Mouse (Mus musculus): ENCODE measurements around the gene Zdhhc17. TPM values are rescaled to one million over a fixed set of nuclear protein-coding genes. Genes with fewer than 3 reads are reported as not detected.

Zdhhc17 gene
- polyA plus RNA-seq, 1 experiment from 2014 or later: 28.1 TPM

DNA sequence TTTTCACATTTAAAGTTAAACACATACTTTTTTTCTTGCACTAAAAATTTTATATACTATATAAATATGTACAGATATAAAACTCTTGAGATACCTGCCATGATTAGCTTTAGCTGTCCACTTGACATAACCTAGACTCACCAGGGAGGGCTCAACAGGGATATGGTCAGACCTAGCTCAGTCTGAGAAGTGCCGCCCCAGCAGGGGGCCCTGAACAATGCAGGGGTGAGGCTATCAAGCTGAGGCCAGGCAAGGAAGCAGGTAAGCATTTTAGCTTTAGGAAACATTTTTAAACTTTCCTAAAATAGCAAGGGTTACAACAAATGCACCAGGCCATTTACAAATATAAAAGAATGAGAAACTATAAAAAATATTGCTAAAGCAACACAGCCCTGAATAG is 58.8 kb downstream of the Zdhhc17 start:
- Histone ChIP-seq H3K4me2 (replicated peaks; ENCODE audit: low read depth, low read length) (no peak overlapping the region), H3K27me3 (ENCODE audit: insufficient read depth, low read length) (no peaks in the 10 kb centered on the region), H3K9me3 (ENCODE audit: low read length) (no peaks in the 10 kb centered on the region), H3K9ac (replicated peaks; ENCODE audit: low read length) (no peak overlapping the region), H3K4me3 (ENCODE audit: low read length) (no peak overlapping the region), H3K27ac (ENCODE audit: low read length) (no peak overlapping the region), H3K4me1 (ENCODE audit: insufficient read depth, low read length) (peaks cover 12% of the 10 kb centered on the region), H3K36me3 (ENCODE audit: insufficient read depth, low read length) (peaks cover 4% of the 10 kb centered on the region; the same call in 1 of the 2 replicates)
- no peak for ATAC-seq (ENCODE audit: low FRiP score, low TSS enrichment)
- WGBS: 89% methylated on average over 1 of the region's 1 CpGs

DNA sequence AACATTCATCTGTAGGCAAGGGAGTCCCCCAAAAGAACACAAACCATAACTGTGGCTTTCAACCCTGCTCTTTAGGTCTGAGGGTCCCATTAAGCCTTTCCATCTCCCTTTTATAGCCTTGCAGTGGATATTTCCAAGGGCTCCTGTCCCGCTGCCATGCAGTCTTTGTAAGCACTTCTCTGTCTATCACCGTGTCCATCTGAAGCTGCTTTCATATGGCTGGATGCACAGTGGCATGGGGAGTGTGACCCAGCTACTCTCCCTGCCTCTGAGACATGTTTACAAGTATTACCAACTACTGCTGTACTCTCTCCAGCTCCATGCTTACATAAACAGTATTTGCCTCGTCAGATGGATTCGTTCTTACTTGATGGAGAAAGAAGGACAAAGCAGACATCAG is 62.4 kb downstream of the Zdhhc17 start:
- H3K9ac ChIP-seq (replicated peaks; ENCODE audit: low read length): no peak overlapping the region
- H3K4me3 ChIP-seq (ENCODE audit: low read length): no peak overlapping the region
- peaks cover 15% of the 10 kb centered on the region for H3K36me3 ChIP-seq (ENCODE audit: insufficient read depth, low read length)
- H3K4me2 ChIP-seq (replicated peaks; ENCODE audit: low read depth, low read length): no peak overlapping the region
- H3K27me3 ChIP-seq (ENCODE audit: insufficient read depth, low read length): no peaks in the 10 kb centered on the region
- ATAC-seq (ENCODE audit: low FRiP score, low TSS enrichment): 0 out of 2 replicates have a peak, but pooled peaks have one; percentile 61
- H3K9me3 ChIP-seq (ENCODE audit: low read length): no peaks in the 10 kb centered on the region
- WGBS: 79% methylated on average over 4 of the region's 4 CpGs
- H3K4me1 ChIP-seq (ENCODE audit: insufficient read depth, low read length): peaks cover 1% of the 10 kb centered on the region
- H3K27ac ChIP-seq (ENCODE audit: low read length): no peak overlapping the region

DNA sequence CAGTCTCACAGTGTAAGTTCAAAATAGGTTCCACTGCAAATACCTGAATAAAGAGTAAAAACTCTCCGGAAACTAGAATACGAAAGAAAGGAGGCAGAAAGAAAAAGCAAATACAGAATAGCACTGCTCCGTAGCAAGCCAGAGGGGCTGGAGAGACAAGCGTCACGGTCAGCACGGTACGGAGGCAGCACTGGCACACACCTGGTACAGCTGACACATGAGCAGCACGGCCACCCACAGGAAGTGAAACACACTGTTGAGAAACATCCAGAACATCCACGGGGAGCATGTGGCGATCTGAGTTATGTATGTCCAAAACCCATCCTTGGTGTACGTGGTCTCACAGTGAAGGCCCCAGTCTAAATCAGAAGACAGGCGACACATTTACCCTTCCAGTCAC is 64.0 kb downstream of the Zdhhc17 start:
- H3K4me3 ChIP-seq (ENCODE audit: low read length): no peak overlapping the region
- no peak overlapping the region for H3K27ac ChIP-seq (ENCODE audit: low read length)
- H3K36me3 ChIP-seq (ENCODE audit: insufficient read depth, low read length): peaks cover 23% of the 10 kb centered on the region
- H3K4me2 ChIP-seq (replicated peaks; ENCODE audit: low read depth, low read length): no peak overlapping the region
- ATAC-seq (ENCODE audit: low FRiP score, low TSS enrichment): no peak
- H3K9ac ChIP-seq (replicated peaks; ENCODE audit: low read length): no peak overlapping the region
- 68% methylated on average over 12 of the region's 12 CpGs for WGBS
- H3K27me3 ChIP-seq (ENCODE audit: insufficient read depth, low read length): no peaks in the 10 kb centered on the region
- H3K4me1 ChIP-seq (ENCODE audit: insufficient read depth, low read length): no peaks in the 10 kb centered on the region
- H3K9me3 ChIP-seq (ENCODE audit: low read length): no peaks in the 10 kb centered on the region

DNA sequence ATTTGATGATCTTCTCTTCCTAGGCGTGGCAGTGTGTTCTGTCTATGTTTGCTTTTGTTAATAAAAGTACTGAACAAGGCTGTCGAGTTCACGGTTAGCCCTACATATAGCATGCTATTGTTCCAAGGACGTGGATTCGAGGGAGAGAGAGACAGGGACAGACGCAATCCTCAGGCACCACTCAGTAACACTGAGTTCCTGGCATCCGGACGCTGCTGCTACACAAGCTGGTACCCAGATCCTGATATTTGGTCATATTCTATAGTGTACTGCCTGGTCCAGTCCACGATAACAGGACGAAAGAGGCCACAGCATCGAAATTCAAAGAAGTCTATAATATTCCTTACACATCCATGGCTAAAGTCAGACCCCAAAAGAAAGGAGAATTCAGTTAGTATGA is 65.8 kb downstream of the Zdhhc17 start:
- H3K9ac ChIP-seq (replicated peaks; ENCODE audit: low read length): no peak overlapping the region
- H3K27me3 ChIP-seq (ENCODE audit: insufficient read depth, low read length): no peaks in the 10 kb centered on the region
- peaks cover 32% of the 10 kb centered on the region for H3K36me3 ChIP-seq (ENCODE audit: insufficient read depth, low read length)
- ATAC-seq (ENCODE audit: low FRiP score, low TSS enrichment): no peak
- 93% methylated on average over 11 of the region's 11 CpGs for WGBS
- no peak overlapping the region for H3K4me3 ChIP-seq (ENCODE audit: low read length)
- no peaks in the 10 kb centered on the region for H3K9me3 ChIP-seq (ENCODE audit: low read length)
- no peak overlapping the region for H3K27ac ChIP-seq (ENCODE audit: low read length)
- no peak overlapping the region for H3K4me2 ChIP-seq (replicated peaks; ENCODE audit: low read depth, low read length)
- H3K4me1 ChIP-seq (ENCODE audit: insufficient read depth, low read length): peaks cover 5% of the 10 kb centered on the region; the same call in 1 of the 2 replicates

DNA sequence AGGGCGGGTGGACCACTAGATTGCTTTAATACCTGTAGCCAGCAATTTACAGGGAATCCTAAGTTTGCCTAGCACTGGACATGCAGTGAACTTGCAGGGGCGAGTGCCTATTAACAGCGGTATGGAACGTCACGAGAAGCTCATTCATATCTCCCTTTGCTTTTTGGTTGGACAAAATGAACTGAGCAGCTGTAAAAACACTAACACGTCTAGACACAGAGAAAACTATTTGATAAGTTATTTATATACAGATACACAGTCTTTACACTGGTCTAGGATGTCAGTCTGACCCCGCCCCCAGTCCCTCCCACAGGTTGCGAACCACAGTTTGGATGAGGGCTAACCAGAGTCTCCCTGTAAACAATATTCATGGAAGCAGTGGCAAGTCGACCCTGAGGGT is 67.1 kb downstream of the Zdhhc17 start:
- H3K4me3 ChIP-seq (ENCODE audit: low read length): no peak overlapping the region
- 71% methylated on average over 9 of the region's 9 CpGs for WGBS
- no peak for ATAC-seq (ENCODE audit: low FRiP score, low TSS enrichment)
- H3K27ac ChIP-seq (ENCODE audit: low read length): no peak overlapping the region
- H3K4me1 ChIP-seq (ENCODE audit: insufficient read depth, low read length): peaks cover 8% of the 10 kb centered on the region; the same call in 1 of the 2 replicates
- H3K4me2 ChIP-seq (replicated peaks; ENCODE audit: low read depth, low read length): no peak overlapping the region
- H3K9me3 ChIP-seq (ENCODE audit: low read length): no peaks in the 10 kb centered on the region
- H3K27me3 ChIP-seq (ENCODE audit: insufficient read depth, low read length): no peaks in the 10 kb centered on the region
- peaks cover 45% of the 10 kb centered on the region for H3K36me3 ChIP-seq (ENCODE audit: insufficient read depth, low read length)
- H3K9ac ChIP-seq (replicated peaks; ENCODE audit: low read length): no peak overlapping the region

DNA sequence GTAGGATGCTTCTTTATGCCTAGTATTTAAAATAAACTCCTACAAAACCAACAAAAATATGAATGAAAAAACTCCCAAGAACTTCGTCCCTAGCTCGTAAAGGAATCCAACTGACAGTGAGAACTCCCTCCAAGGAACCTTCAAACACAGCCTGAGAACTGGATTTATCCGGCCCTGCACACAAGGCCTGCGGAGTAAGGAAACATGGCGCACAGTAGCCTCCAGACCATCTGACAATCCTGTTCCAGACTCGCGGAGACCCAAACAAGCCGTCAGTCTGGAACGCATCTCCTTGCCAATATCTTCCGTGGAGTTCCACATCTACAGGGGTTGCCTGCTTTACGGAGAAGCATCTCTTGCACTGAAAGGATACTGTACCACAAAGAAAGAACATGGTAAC is 68.0 kb downstream of the Zdhhc17 start:
- WGBS: 89% methylated on average over 11 of the region's 11 CpGs
- H3K4me2 ChIP-seq (replicated peaks; ENCODE audit: low read depth, low read length): no peak overlapping the region
- H3K4me3 ChIP-seq (ENCODE audit: low read length): no peak overlapping the region
- no peaks in the 10 kb centered on the region for H3K27me3 ChIP-seq (ENCODE audit: insufficient read depth, low read length)
- no peak overlapping the region for H3K27ac ChIP-seq (ENCODE audit: low read length)
- peaks cover 8% of the 10 kb centered on the region; the same call in 1 of the 2 replicates for H3K4me1 ChIP-seq (ENCODE audit: insufficient read depth, low read length)
- H3K9me3 ChIP-seq (ENCODE audit: low read length): no peaks in the 10 kb centered on the region
- no peak for ATAC-seq (ENCODE audit: low FRiP score, low TSS enrichment)
- H3K36me3 ChIP-seq (ENCODE audit: insufficient read depth, low read length): peaks cover 48% of the 10 kb centered on the region
- no peak overlapping the region for H3K9ac ChIP-seq (replicated peaks; ENCODE audit: low read length)

DNA sequence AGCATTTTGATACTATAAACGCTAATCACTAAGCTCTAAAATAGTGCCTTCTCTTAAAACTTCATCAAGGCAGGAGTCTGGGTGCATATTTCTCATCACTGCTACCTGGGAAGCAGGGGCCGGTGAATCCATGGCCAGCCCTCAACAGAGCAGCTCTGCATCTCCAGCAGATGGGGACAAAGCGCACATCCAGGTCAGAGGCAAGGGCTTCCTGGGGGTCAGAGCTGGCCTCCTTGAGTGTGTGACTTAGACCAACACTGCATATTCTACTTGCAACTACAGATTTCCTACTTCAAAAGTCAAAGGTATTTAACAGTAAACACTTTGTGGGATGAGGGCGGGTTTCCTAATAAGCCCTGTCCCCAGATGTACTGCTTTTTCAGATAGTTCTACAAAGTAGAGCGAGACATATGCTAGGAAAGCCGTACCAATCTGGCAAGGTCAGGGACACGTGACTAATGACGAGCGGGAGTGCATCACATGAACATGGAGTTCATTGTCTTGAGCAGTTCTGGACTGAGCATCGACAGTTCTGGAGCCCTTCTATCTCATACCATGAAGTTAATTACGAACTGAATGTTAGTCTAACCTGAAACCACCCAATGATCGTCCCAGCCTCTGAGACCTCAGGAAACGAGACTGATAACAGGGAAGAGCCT is 69.1 kb downstream of the Zdhhc17 start:
- H3K36me3 ChIP-seq (ENCODE audit: insufficient read depth, low read length): peaks cover 45% of the 10 kb centered on the region
- 85% methylated on average over 13 of the region's 13 CpGs for WGBS
- no peak overlapping the region for H3K27ac ChIP-seq (ENCODE audit: low read length)
- H3K4me2 ChIP-seq (replicated peaks; ENCODE audit: low read depth, low read length): no peak overlapping the region
- H3K4me3 ChIP-seq (ENCODE audit: low read length): no peak overlapping the region
- no peaks in the 10 kb centered on the region for H3K9me3 ChIP-seq (ENCODE audit: low read length)
- ATAC-seq (ENCODE audit: low FRiP score, low TSS enrichment): no peak
- peaks cover 8% of the 10 kb centered on the region; the same call in 1 of the 2 replicates for H3K4me1 ChIP-seq (ENCODE audit: insufficient read depth, low read length)
- no peak overlapping the region for H3K9ac ChIP-seq (replicated peaks; ENCODE audit: low read length)
- no peaks in the 10 kb centered on the region for H3K27me3 ChIP-seq (ENCODE audit: insufficient read depth, low read length)

DNA sequence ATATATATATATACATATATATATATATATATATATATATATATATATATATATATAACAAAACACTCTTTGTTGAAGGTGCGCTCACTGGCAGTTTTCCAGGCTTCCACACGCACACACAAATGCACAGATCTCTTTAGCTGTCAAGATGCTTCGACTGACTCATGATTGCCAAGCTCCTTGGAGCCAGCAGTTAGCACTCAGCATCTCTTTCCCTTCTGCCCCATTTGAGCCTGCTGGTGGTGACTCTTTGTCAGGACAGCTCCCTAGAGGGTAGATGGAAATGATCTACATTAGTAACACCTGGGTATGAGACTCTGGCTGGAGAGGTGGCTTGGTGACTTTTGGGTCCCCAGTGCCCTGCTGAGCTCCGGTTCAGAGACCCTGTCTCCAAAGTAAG is 70.2 kb downstream of the Zdhhc17 start:
- no peaks in the 10 kb centered on the region for H3K27me3 ChIP-seq (ENCODE audit: insufficient read depth, low read length)
- H3K4me3 ChIP-seq (ENCODE audit: low read length): no peak overlapping the region
- H3K9me3 ChIP-seq (ENCODE audit: low read length): no peaks in the 10 kb centered on the region
- H3K36me3 ChIP-seq (ENCODE audit: insufficient read depth, low read length): peaks cover 43% of the 10 kb centered on the region
- no peak overlapping the region for H3K4me2 ChIP-seq (replicated peaks; ENCODE audit: low read depth, low read length)
- H3K9ac ChIP-seq (replicated peaks; ENCODE audit: low read length): no peak overlapping the region
- H3K27ac ChIP-seq (ENCODE audit: low read length): no peak overlapping the region
- no peak for ATAC-seq (ENCODE audit: low FRiP score, low TSS enrichment)
- WGBS: 77% methylated on average over 4 of the region's 4 CpGs
- H3K4me1 ChIP-seq (ENCODE audit: insufficient read depth, low read length): peaks cover 8% of the 10 kb centered on the region; the same call in 1 of the 2 replicates

DNA sequence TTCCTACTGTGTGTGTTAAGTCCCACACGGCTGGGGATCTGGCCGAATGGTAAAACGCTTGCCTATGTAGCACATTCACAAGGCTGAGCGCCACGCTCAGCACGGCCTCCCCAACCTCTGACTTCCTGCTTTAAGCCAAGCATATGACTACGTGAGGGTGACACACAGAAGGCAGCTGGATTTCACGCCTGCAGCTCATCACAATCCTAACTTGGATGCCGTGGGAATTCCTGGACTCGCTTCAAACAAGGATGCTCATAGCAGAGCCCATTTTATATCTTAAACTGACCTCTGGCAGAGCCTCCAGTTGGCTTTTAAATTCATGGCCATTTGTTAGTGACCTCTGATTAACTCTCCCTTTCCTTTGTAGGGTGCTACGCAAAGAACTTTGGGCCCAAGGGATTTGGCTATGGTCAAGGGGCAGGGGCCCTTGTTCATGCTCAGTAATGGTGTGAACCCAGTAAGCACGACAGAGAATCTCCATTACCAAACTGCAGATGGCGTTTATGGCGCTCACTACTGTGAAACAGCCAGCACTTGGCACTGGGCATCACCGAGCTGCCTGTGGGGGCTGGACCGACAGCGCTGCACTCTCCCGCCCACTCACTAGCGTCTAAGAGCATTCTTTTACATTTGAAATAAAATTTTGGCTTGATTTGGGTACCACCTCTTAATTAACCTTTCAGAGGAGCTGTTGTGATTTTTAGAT is 70.9 kb downstream of the Zdhhc17 start:
- no peak overlapping the region for H3K4me3 ChIP-seq (ENCODE audit: low read length)
- ATAC-seq (ENCODE audit: low FRiP score, low TSS enrichment): peak; percentile 32; the same call in 1 of the 2 replicates
- no peak overlapping the region for H3K4me2 ChIP-seq (replicated peaks; ENCODE audit: low read depth, low read length)
- H3K36me3 ChIP-seq (ENCODE audit: insufficient read depth, low read length): peaks cover 43% of the 10 kb centered on the region
- H3K27ac ChIP-seq (ENCODE audit: low read length): no peak overlapping the region
- no peak overlapping the region for H3K9ac ChIP-seq (replicated peaks; ENCODE audit: low read length)
- no peaks in the 10 kb centered on the region for H3K27me3 ChIP-seq (ENCODE audit: insufficient read depth, low read length)
- H3K4me1 ChIP-seq (ENCODE audit: insufficient read depth, low read length): peaks cover 8% of the 10 kb centered on the region; the same call in 1 of the 2 replicates
- WGBS: 81% methylated on average over 19 of the region's 19 CpGs
- no peaks in the 10 kb centered on the region for H3K9me3 ChIP-seq (ENCODE audit: low read length)

DNA sequence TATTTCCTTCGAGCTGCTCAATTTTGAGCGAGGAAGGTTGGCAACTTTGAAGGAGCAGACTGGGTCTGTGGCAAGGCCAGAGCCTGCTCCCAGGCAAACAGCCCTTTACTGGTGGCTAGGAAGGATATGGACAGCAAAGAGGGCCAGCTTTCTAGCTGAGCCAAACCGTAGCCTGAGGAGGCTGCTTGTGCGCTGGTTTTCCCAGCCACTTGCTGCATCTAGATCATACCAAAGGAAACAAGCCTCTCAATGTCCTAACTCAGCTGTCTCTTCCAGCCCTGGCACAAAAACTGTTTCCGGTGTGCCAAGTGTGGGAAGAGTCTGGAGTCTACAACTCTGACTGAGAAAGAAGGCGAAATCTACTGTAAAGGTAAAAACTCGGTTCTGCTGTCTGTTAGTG is 71.6 kb downstream of the Zdhhc17 start:
- no peak overlapping the region for H3K4me2 ChIP-seq (replicated peaks; ENCODE audit: low read depth, low read length)
- 91% methylated on average over 7 of the region's 7 CpGs for WGBS
- H3K4me1 ChIP-seq (ENCODE audit: insufficient read depth, low read length): peaks cover 8% of the 10 kb centered on the region; the same call in 1 of the 2 replicates
- ATAC-seq (ENCODE audit: low FRiP score, low TSS enrichment): no peak
- no peak overlapping the region for H3K9ac ChIP-seq (replicated peaks; ENCODE audit: low read length)
- H3K27me3 ChIP-seq (ENCODE audit: insufficient read depth, low read length): no peaks in the 10 kb centered on the region
- H3K27ac ChIP-seq (ENCODE audit: low read length): no peak overlapping the region
- no peak overlapping the region for H3K4me3 ChIP-seq (ENCODE audit: low read length)
- H3K36me3 ChIP-seq (ENCODE audit: insufficient read depth, low read length): peaks cover 41% of the 10 kb centered on the region
- H3K9me3 ChIP-seq (ENCODE audit: low read length): no peaks in the 10 kb centered on the region

All from kidney, embryonic 16.5 days (tissue).